Mouse (Mus musculus): ENCODE data around the gene Irf3. TPM values are rescaled to one million over a fixed set of nuclear protein-coding genes. Genes with fewer than 3 reads are reported as not detected.

Irf3 gene
- total RNA-seq (2021), result 10 to 100 TPM; 33.8 to 46.5 TPM
- long read RNA-seq, experiment 1, transcript Irf3-201 (8 exons, 2,031 nt), result major isoform, 6 of 18 reads
- long read RNA-seq, experiment 1, partial matches to known transcripts, result 3 of 18 reads
- long read RNA-seq, experiment 1, other reads (novel, unspliced or antisense), result 4 of 18 reads
- long read RNA-seq, experiment 2, transcript Irf3-201 (8 exons, 2,031 nt), result major isoform, 5 of 18 reads
- long read RNA-seq, experiment 2, partial matches to known transcripts, result 4 of 18 reads
- long read RNA-seq, experiment 2, other reads (novel, unspliced or antisense), result 6 of 18 reads

DNA sequence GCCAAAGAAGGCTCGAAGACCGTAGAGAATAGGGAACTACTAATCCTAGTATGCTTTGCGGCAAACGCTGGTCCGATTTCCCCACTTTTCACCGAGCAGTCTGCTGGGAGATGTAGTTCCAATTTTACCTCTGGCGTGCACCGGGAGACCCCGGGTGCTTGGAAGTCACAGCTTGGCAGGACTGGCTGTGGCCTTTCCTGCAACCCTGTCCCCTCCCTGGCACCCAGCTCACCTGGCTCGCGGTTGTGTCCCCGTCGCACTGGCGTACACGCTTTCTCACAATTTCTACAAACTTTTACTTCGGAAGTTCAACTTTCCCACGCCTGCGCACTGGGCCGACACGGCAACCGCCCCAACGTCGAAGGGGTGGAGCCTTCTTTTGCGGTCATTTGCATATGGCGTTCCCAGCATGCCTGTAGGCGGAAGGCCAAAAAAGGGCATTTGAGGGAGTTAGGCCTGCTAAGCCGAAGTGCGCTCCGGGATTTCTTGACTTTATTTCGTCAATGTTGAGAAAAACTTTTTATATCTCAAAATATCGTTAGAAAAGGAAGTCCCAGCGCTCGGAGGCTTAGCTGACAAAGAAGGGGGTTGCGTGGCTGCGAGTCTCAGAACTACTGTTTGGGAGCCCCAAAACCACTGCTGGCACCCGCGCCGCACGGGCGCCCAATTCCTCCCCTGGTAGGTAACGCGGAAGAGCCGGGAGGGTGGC lies at the start of gene Irf3:
Irf3 (plus strand) TSS at position 418 of the 709 bp plus-strand sequence.
- DNase-seq (ENCODE audit: low spot score in 2 of 2), result peak; percentile 97 to 99

DNA sequence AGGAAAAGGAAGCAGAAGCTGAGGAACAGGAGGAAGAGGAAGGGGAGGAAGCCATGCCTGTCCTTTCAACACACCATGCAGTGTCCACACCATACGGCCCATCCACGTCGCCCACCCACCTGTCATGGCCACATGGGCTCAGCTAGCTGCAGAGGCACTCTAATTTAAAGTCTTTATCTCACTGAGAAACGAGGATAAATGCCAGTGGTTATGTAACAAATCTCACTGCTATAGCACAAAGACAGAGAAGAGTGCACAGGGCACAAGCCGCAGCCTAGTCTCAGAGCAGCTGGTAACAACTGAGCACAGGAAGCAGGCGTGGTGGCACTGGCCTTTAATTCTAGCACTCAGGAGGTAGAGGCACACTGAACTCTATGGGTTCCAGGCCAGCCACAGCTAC lies 47.5 kb upstream of the Irf3 start:
- no peak for DNase-seq (ENCODE audit: low spot score in 2 of 2)

DNA sequence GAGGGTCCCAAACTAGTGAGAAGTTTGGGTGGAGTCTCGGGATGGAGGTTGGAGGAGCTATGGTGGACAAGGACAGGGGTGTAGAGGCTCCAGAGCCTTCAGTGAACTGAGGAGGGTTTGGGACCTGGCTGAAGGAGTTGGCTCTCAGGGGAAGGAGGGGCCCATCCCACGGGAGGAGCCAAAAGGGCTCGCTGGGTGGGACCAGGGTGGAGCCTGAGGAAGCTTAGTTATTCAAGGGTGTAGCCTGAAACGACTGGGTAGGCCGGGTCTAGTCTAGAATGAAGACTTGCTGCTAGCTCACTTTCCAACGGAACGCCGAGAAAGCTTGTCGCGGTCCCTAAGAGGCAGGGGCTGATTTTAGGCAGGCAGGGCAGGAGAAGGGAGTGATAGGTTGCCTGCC lies 45.5 kb upstream of the Irf3 start:
- no peak for DNase-seq (ENCODE audit: low spot score in 2 of 2)

DNA sequence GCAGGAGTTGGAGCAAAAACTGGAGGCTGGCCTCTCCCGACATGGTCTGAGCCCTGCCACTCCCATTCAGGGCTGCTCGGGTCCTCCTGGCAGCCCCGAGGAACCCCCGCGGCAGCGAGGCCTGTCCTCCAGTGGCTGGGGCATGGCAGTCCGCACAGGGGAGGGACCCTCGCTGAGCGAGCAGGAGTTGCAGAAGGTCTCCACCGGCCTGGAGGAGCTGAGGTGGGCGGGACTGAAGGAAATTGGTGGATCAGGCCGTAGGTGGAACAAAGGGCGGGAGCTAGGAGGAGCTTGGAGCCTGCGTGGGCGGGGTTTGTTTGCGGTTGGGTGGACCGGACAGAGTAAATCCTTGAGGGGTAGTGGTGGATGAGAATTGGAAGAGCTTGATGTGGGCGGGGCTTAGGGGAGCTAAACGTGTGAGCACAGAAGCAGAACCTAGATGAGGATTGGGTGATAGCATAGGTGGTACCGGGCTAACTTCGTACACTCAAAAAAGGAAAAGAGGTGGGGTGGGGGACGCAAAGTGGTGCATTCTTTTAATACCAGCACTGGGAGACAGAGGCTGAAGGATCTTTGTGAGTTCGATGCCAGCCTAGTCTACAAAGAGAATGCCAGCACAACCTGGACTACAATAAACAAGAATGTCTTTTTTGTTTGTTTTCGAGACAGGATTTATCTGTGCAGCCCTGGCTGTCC lies 44.7 kb upstream of the Irf3 start:
- peak; percentile 59 to 80 for DNase-seq (ENCODE audit: low spot score in 2 of 2)

DNA sequence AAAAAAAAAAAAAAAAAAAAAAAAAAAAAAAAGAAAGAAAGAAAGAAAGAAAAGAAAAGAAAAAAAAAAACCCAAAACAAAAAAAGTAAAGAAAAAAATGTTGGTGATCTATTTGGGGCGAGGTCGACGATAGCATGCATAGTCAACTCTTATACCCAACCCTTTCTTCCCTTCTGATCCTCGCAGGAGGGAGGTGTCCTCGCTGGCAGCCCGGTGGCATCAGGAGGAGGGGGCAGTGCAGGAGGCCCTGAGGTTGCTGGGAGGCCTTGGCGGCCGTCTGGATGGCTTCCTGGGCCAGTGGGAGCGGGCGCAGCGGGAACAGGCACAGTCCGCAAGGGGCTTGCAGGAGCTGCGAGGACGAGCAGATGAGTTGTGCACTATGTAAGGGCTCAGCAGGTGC lies 43.9 kb upstream of the Irf3 start:
- DNase-seq (ENCODE audit: low spot score in 2 of 2), result no peak

DNA sequence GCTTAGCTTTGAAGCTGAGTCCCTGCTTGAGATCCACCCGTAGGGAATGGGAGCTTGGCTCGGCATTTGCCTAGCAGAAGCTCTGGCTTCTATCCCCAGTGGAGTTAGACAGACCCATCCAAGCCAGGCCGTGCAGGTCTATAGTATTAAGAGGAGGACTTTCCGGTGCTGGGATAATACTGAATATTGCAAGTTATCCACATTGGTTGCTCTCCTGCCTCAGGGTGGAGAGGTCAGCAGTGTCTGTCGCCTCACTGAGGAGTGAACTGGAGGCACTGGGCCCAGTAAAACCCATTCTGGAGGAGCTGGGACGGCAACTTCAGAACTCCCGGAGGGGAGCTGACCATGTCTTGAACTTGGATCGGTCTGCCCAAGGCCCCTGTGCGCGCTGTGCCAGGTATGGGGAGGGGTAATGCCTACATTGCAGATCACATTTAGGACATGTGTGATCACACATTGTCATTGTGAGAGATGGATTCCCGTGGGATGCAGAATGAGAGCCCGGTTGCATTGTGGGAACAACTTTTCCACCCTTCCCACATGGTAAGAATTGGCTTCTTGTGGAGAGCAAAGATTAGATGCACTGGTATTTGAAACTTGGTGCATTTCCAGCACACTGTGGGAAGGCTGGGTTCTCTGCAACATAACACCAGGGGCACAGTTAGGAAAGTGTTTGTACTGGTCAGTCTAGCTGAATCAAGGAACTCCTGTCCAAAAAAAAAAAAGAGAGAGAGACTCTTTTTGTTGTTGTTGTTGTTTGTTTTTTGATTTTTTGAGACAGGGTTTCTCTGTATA lies 43.2 kb upstream of the Irf3 start:
- DNase-seq (ENCODE audit: low spot score in 2 of 2), result no peak

DNA sequence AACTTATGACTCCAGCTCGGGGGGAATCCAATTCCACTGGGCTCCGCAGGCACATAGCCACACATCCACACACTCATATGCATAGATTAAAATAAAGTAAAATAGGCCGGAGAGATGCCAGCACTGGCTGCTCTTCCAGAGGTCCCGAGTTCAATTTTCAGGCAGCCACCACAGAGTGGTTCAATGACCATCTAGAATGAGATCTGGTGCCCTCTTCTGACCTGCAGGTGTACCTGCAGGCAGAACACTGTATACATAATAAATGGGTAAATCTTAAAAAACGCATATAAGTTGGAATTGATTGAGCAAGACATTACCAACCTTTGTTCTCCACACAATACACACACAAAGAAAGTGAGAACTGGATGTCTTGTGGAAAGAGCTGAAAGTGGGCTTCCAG lies 41.8 kb upstream of the Irf3 start:
- no peak for DNase-seq (ENCODE audit: low spot score in 2 of 2)

DNA sequence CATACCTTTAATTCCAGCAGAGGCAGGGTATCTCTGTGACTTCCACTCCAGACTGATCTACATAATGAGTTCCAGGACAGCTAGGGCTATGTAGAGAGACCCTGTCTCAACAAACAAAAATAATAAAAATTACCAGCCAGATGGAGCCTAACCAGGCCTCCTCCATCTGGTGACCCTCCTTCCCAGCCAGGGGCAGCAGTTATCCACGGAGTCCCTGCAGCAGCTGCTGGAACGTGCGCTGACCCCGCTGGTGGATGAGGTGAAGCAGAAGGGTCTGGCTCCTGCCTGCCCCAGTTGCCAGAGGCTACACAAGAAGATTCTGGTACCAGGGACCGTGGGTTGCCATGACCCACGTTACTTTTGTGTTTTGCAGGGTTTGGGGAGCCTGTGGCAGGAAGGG lies 41.2 kb upstream of the Irf3 start:
- no peak for DNase-seq (ENCODE audit: low spot score in 2 of 2)

DNA sequence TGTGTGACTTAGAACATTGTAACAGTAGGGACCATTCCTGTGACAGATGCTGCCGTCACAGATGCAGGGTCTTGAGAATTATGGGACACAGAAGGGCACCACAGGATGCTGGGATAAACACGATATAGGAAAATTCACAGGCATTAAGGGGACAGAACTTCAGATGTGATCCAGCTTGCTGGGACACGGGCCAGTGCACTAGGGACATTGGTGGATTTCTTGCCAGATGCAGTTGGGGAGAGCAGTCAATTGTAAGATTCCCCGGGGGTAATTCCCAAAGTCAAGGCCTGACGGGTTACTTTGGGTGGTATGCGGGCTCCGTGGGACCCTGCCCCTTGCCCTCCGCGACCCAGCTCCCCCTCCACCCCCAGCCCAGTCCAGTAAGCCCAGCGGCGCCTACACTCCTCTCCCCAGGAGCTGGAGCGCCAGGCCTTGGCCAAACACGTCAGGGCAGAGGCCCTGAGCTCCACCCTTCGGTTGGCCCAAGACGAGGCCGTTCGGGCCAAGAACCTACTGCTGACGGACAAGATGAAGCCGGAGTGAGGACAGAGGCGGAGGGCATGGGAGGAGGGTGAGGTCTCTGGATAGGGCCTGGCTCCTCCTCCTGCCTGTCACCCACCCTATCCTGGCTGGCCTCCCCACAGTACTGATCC lies 40.1 kb upstream of the Irf3 start:
- no peak for DNase-seq (ENCODE audit: low spot score in 2 of 2)

DNA sequence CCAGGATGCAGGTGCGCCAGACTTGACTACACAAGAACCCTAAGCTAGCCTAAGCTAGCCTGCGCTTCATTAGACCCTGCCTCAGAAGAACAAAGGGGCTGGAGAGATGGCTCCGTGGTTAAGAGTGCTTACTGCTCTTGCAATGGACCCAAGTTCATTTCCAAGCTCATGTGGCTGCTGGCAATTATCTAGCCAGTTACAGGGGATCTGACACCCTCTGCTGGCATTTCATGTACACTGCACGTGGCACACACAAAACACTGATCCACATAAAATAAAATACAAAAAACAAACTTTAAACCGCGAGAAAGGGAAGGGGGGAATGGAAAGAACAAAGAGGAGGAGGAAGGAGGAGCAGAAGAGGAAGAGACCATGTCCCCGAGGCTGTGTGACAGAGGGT lies 39.2 kb upstream of the Irf3 start:
- DNase-seq (ENCODE audit: low spot score in 2 of 2), result peak in 1 of 2 experiments; percentile 59

DNA sequence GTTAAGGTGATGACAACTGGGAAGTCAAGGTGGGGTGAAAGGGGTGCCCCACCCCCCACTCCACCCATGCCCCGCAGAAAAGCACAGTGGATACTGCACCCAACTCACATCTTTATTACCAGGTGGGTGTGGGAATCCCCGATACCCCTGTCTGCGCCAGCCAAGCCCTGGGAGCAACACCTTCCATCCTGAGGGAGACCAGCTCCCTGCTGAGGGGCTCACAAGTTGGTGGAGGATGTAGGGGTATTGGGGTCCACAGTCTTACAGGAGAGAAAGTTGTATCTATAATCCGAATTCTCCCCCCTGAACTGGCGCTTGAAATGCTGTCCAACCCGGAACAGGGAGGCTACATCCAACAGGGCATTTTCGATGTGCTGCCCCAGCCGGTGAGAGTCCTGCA lies 38.2 kb upstream of the Irf3 start:
- DNase-seq (ENCODE audit: low spot score in 2 of 2), result no peak

DNA sequence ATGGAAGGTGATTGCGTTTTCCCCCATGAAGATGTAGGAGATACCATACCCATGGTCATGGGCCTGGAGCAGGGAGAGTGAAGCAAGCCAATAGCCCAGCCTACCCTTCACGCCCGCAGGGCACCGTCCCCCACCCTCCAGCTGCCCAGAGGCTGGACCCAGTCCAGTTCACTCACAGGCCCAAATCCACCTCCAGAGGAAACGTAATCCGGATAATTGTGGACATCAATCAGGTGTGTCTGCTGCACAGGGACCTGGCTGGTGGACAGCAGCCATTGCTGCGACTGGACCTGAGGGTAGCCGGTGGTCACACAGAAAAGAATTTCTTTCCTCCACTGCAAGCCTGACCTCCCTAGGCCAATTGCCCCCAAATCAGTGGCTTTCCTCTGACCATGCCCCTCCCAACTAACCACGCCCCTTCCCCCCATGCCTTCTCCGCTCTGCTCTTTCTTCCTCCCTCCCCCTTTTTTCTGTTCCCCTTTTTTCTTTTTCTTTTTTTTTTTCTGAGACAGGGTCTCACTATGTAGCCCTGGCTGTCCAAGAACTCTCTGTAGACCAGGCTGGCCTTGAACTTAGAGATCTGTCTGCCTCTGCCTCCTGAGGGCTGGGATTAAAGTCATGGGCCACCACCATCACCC lies 37.5 kb upstream of the Irf3 start:
- DNase-seq (ENCODE audit: low spot score in 2 of 2), result no peak

DNA sequence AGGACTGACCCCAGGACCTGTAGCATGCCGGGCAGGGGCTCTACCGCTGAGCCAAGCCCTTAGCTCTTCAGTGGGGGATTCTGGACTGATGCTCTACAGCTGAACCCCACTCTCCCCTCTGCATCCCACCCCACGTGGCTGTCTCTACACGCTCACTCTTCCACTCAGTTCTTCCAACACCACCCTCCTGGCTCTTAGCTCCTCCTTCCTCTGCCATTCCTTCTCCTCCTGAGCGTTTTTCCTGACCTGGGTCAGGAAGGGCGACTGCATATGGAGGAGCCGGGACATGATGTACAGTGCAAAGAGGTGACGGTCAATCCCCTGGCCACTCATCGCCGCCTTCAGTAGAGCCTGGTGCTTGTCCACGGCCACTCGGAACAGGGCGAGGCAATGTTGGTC lies 36.9 kb upstream of the Irf3 start:
- no peak for DNase-seq (ENCODE audit: low spot score in 2 of 2)

DNA sequence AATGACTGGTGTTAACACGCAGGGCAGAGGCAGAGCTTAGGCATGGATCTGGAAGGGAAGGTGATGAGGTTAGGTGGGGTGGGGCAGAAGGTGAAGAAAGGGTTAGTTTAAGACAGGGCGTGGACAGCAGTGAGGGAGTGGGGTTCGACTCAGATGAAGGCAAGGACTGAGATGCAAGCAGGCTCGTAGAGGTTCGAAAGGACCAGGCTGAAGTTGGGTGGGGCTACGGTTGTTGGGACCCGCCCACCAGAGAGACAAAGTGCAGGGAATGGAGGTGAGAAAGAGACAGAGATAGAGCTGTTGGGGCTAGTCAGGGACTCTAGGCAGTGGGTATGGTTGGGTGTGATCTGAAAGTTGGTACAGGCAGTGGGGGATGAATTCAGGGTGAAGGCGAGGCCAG lies 35.1 kb upstream of the Irf3 start:
- no peak for DNase-seq (ENCODE audit: low spot score in 2 of 2)

DNA sequence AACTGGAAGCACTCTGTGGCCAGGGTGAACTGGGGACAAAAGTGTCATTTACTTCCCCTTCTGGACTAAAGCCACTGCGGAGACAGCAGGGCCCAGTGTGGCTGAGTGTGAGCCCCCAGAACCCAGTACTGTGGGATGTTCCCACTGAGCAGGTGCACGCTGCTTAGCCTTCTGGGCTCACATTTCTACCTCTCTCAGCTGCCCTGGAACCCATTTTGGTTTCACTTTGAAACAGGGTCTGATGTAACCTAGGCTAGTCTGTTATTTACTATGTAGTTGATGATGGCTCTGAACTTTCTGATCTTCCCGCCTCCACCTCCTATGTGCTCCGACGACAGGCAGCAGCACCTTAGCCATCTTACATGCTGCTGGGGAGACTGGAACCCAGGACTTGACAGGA lies 34.6 kb upstream of the Irf3 start:
- no peak for DNase-seq (ENCODE audit: low spot score in 2 of 2)

DNA sequence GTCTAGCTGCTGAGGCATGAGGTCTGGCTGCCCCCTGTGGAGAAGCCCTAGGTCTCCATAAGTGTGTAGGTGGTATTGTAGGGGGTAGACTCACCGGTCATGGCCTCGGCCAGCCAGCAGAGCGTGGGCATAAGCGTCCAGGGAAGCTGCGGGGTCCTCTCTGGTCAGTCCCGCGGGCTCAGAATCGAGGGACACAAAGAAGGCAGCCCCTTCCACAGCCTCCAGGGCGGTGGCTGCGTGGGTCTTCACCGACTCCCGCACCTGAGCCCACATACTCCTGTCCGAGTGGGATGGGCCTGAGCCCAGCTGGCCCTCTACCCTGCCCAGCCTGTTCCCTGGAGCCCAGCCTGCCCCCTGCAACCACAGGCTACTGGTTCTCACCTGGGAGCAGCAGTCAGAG lies 32.5 kb upstream of the Irf3 start:
- no peak for DNase-seq (ENCODE audit: low spot score in 2 of 2)

DNA sequence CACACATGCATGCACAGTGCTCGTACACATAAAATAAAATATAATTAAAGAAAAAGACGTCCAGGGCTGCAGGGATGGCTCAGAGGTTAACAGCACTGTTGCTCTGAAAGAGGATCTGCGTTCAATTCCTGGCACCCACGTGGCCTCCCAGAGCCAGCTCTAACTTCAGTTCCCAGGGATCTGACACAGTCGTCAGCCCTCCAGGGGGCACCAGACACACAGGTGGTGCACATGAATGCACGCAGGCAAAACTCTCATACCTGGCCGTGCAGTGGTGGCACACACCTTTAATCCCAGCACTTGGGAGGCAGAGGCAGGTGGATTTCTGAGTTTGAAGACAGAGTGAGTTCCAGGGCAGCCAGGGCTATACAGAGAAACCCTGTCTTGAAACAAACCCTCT lies 31.5 kb upstream of the Irf3 start:
- DNase-seq (ENCODE audit: low spot score in 2 of 2), result no peak

DNA sequence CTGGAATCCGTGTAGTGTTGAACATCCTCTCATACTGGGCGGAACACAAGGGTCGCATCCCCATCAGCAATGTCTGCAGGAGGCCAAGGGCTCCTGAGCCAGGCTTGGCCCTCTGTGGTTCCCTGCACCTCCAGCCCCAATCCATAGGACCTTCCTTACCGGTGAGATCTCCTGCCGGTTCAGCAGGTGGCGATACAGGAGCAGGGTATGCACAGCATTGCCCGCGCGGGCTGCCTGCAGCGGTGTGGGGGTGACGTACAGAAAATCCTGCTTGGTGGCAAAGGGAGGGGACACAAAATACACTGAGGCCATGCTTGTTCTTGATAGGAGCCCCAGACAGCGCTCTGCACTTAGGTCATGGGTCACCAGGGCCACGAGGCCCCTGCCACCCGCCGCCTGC lies 30.8 kb upstream of the Irf3 start:
- no peak for DNase-seq (ENCODE audit: low spot score in 2 of 2)

DNA sequence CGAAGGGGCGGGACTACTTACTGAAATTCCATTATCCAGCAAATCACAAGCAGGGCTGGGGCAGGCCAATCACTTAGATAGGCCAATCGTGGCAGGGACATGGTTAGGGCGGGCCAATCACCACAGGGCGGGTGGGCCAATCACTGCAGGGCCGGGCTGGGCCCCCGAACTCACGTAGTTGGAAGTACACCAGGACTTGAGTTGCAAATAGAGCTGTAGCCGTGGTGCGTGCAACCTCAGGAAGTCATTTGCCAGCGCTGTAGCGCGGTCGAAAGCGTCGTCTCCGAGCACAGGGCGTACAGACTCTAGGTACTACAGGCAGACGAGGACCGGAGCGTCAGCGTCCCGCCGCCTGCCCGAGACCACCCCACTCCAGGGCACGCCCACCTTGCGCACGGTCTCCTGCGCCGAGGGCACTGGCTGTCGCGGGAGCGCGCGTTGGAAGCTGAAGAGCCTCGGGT lies 27.2 kb upstream of the Irf3 start:
- peak; percentile 82 to 92 for DNase-seq (ENCODE audit: low spot score in 2 of 2)

DNA sequence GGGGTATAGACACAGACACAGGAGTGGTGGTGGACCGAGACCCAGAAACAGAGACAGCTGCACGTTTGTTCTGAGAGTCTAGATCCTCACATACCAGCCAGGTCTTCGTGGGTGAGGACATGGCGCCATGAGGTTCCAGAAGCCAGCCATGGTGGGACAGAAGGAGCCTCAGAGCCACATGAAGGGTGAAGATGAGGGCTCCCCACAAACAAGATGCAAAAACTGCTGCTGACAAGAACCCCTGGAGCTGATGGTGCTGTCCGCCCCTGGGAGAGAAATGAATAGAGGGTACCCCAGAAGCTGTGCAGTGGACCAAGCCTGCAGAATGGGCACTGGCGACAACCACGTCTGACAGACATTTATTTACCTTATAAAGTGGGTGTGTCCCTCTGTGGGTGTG lies 26.3 kb upstream of the Irf3 start:
- no peak for DNase-seq (ENCODE audit: low spot score in 2 of 2)
